Mouse (Mus musculus) forebrain, postnatal 0 days (tissue): ENCODE data around the gene Tmem263. TPM values are rescaled to one million over a fixed set of nuclear protein-coding genes. Genes with fewer than 3 reads are reported as not detected.

Experiments
- ATAC-seq: fragments of 200-750 bp; cut with Nextera tagmentation; 2 replicates; pipeline ENCODE4 v1.8.0; 2017; ENCODE audit warnings: mild to moderate bottlenecking, moderate library complexity
- DNase-seq: peaks from one replicate; pipeline ENCODE4 v3.0.0-alpha.2; 2015
- H3K27ac ChIP-seq: fragments of 300-500 bp; sonication (generic); 2 replicates; pipeline ENCODE4 v1.5.1; 2014; ENCODE audit warnings: low read depth, mild to moderate bottlenecking, antibody characterized with exemption, low read length, moderate library complexity, mixed read lengths
- H3K27me3 ChIP-seq: fragments of 300-500 bp; sonication (generic); 2 replicates; pipeline ENCODE4 v1.6.1; 2014; ENCODE audit warnings: mild to moderate bottlenecking, low read length, mixed read lengths; ENCODE audit not compliant: insufficient read depth
- H3K36me3 ChIP-seq: fragments of 300-500 bp; sonication (generic); 2 replicates; pipeline ENCODE4 v1.6.1; 2014; ENCODE audit warnings: mild to moderate bottlenecking, moderate library complexity; ENCODE audit not compliant: insufficient read depth
- H3K4me1 ChIP-seq: fragments of 300-500 bp; sonication (generic); 2 replicates; pipeline ENCODE4 v1.6.1; 2014; ENCODE audit warnings: antibody characterized with exemption; ENCODE audit not compliant: insufficient read depth
- H3K4me2 ChIP-seq: fragments of 300-500 bp; sonication (generic); 2 replicates; pipeline ENCODE4 v1.6.1; 2014; ENCODE audit warnings: low read depth, mild to moderate bottlenecking, moderate library complexity
- H3K4me3 ChIP-seq: fragments of 300-500 bp; sonication (generic); 2 replicates; pipeline ENCODE4 v1.5.1; 2014; ENCODE audit warnings: low read depth, low read length, mixed read lengths
- H3K9ac ChIP-seq: fragments of 300-500 bp; sonication (generic); 2 replicates; pipeline ENCODE4 v1.6.1; 2014; ENCODE audit warnings: mild to moderate bottlenecking
- H3K9me3 ChIP-seq: fragments of 300-500 bp; sonication (generic); 2 replicates; pipeline ENCODE4 v1.6.1; 2016; ENCODE audit warnings: low read length
- CTCF ChIP-seq: sonication (generic); IDR thresholded peaks from 2 replicates; pipeline ENCODE4 v1.5.1; 2016; ENCODE audit warnings: antibody characterized with exemption, control low read depth, low read depth
- whole genome bisulfite sequencing: fragments of 180-500 bp; shearing (Covaris S2); extraction: QIAGEN DNeasy Blood & Tissue Kit; methylation state at CpG from one replicate; pipeline ENCODE4 v1.1.7; 2014; 5-methylcytosine and 5-hydroxymethylcytosine counted together
- polyA plus RNA-seq: library from polyadenylated mRNA; unstranded; fragments of >200 nt; fragmentation: Nextera tagmentation; extraction: Ambion mirVana; gene quantifications from 2 replicates; pipeline ENCODE4 v1.2.1, GENCODE M21; 2015
- total RNA-seq: library from RNA; depleted of rRNA; stranded (reverse); fragments of >200 nt; gene quantifications from 2 replicates; pipeline ENCODE4 v1.2.3, GENCODE M21; 2014; rRNA removed

Gene Tmem263
- total and polyA plus RNA-seq, 2 experiments from 2014 or later: 31.5 to 48.4 TPM

GRCm38 (mm10) chr10:85154195-85154594 is 51.8 kb downstream of the Tmem263 start:
- H3K4me2 ChIP-seq: no peak overlapping the region
- ATAC-seq: no peak
- no peaks in the 10 kb centered on the region for H3K27me3 ChIP-seq
- no peak overlapping the region for H3K9ac ChIP-seq
- H3K36me3 ChIP-seq: peaks cover 6% of the 10 kb centered on the region
- no peaks in the 10 kb centered on the region for H3K4me1 ChIP-seq
- WGBS: 6% methylated on average over 2 of the region's 2 CpGs
- H3K27ac ChIP-seq: no peak overlapping the region
- no peaks in the 10 kb centered on the region for H3K9me3 ChIP-seq
- TF ChIP-seq CTCF: peak; percentile 81
- no peak overlapping the region for H3K4me3 ChIP-seq
- DNase-seq: peak; percentile 82

DNA sequence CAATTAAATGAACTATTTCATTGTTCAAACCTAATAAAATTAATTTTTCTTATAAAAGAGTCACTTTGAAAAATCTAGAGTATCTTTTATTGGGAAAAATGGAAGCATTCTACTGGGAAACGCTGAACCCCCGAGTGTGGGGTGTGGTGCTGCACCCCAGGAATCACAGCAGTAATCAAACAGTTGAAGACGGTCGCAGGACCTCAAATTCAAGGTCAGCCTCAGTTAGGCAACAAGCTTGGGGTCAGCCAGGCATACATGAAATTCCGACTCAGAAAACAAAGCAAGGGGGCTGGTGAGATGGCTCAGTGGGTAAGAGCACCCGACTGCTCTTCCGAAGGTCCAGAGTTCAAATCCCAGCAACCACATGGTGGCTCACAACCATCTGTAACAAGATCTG is 55.0 kb downstream of the Tmem263 start:
- Histone ChIP-seq H3K9me3 (no peaks in the 10 kb centered on the region), H3K9ac (no peak overlapping the region), H3K4me3 (no peak overlapping the region), H3K27me3 (no peaks in the 10 kb centered on the region), H3K36me3 (no peaks in the 10 kb centered on the region), H3K27ac (no peak overlapping the region), H3K4me1 (peaks cover 9% of the 10 kb centered on the region; the same call in 1 of the 2 replicates), H3K4me2 (no peak overlapping the region)
- 89% methylated on average over 7 of the region's 7 CpGs for WGBS
- DNase-seq (no peak), ATAC-seq (no peak)
- TF ChIP-seq CTCF: no peak

GRCm38 (mm10) chr10:85159989-85160619 is 57.7 kb downstream of the Tmem263 start:
- 83% methylated on average over 1 of the region's 1 CpGs for WGBS
- Histone ChIP-seq H3K9me3 (no peaks in the 10 kb centered on the region), H3K27ac (no peak overlapping the region), H3K36me3 (no peaks in the 10 kb centered on the region), H3K9ac (no peak overlapping the region), H3K4me1 (peaks cover 9% of the 10 kb centered on the region; the same call in 1 of the 2 replicates), H3K27me3 (no peaks in the 10 kb centered on the region), H3K4me2 (no peak overlapping the region), H3K4me3 (no peak overlapping the region)
- DNase-seq (no peak), ATAC-seq (no peak)
- no peak for TF ChIP-seq CTCF

GRCm38 (mm10) chr10:85161745-85162351 is 59.4 kb downstream of the Tmem263 start:
- Histone ChIP-seq H3K27me3 (no peaks in the 10 kb centered on the region), H3K4me2 (no peak overlapping the region), H3K27ac (no peak overlapping the region; the same call in 1 of the 2 replicates), H3K9me3 (no peaks in the 10 kb centered on the region), H3K4me1 (peaks cover 9% of the 10 kb centered on the region; the same call in 1 of the 2 replicates), H3K9ac (no peak overlapping the region), H3K36me3 (no peaks in the 10 kb centered on the region), H3K4me3 (no peak overlapping the region)
- DNase-seq: peak; percentile 55
- 60% methylated on average over 5 of the region's 5 CpGs for WGBS
- TF ChIP-seq CTCF: no peak
- peak; percentile 94 for ATAC-seq

DNA sequence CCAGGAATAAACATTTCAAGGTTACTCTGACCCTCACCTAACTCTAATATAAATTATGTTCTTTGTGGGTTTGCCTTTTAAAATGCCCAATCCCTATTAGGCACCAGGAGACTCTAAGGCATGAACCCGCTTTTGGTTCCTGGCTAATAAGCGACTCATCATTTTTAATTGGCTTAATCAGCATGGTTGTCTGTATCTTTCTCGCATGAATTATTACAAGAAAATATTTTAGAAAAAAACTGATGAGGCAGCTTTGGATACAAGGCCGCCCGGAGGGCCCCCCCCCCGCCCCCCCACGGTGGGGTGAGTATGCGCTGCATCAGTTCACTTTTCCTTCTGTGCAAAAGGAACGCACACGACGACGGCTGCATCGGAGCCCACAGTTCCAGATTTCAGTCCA is 62.4 kb downstream of the Tmem263 start:
- no peak for TF ChIP-seq CTCF
- H3K9ac ChIP-seq: no peak overlapping the region
- no peaks in the 10 kb centered on the region for H3K9me3 ChIP-seq
- H3K36me3 ChIP-seq: no peaks in the 10 kb centered on the region
- WGBS: 83% methylated on average over 13 of the region's 13 CpGs
- no peaks in the 10 kb centered on the region for H3K27me3 ChIP-seq
- H3K4me3 ChIP-seq: no peak overlapping the region
- ATAC-seq (no peak), DNase-seq (no peak)
- no peak overlapping the region for H3K4me2 ChIP-seq
- no peak overlapping the region for H3K27ac ChIP-seq
- peaks cover 9% of the 10 kb centered on the region; the same call in 1 of the 2 replicates for H3K4me1 ChIP-seq

GRCm38 (mm10) chr10:85165306-85165705 is 62.9 kb downstream of the Tmem263 start:
- Histone ChIP-seq H3K4me2 (no peak overlapping the region), H3K27ac (no peak overlapping the region), H3K36me3 (no peaks in the 10 kb centered on the region), H3K9ac (no peak overlapping the region), H3K4me3 (no peak overlapping the region), H3K9me3 (no peaks in the 10 kb centered on the region), H3K4me1 (peaks cover 9% of the 10 kb centered on the region; the same call in 1 of the 2 replicates), H3K27me3 (no peaks in the 10 kb centered on the region)
- 82% methylated on average over 5 of the region's 5 CpGs for WGBS
- ATAC-seq (no peak), DNase-seq (no peak)
- TF ChIP-seq CTCF: no peak

Other genes starting within 250 kb of the Tmem263 start
- 48.2 and 63.8 TPM in 2 replicates for gene Ric8b, start 185.0 kb upstream of the Tmem263 start, total RNA-seq
- gene Ric8b, start 185.0 kb upstream of the Tmem263 start, polyA plus RNA-seq: 20.2 and 31.5 TPM in 2 replicates
- gene Fhl4, start 132 bp upstream of the Tmem263 start, total RNA-seq: 1.8 and 2.3 TPM in 2 replicates
- gene Fhl4, start 132 bp upstream of the Tmem263 start, polyA plus RNA-seq: 2.4 and 3.0 TPM in 2 replicates
- gene Mterf2, start 25.4 kb downstream of the Tmem263 start, total RNA-seq: 23.6 and 29.0 TPM in 2 replicates
- gene Mterf2, start 25.4 kb downstream of the Tmem263 start, polyA plus RNA-seq: 18.7 and 20.3 TPM in 2 replicates
- 22.7 and 24.3 TPM in 2 replicates for gene Cry1, start 82.4 kb downstream of the Tmem263 start, total RNA-seq
- gene Cry1, start 82.4 kb downstream of the Tmem263 start, polyA plus RNA-seq: 23.3 and 29.7 TPM in 2 replicates